Mouse (Mus musculus): ENCODE data around the gene Hmga1b. TPM values are rescaled to one million over a fixed set of nuclear protein-coding genes. Genes with fewer than 3 reads are reported as not detected.

The Hmga1b gene
- total and polyA plus RNA-seq, 2 experiments from 2014 or later: 0.95 to 1.6 TPM

GRCm38 (mm10) chr11:120731395-120731794, 31.2 kb upstream of the Hmga1b start:
- Histone ChIP-seq H3K27me3 (ENCODE audit: insufficient read depth, low read length) (no peaks in the 10 kb centered on the region), H3K36me3 (ENCODE audit: insufficient read depth) (no peaks in the 10 kb centered on the region), H3K4me1 (ENCODE audit: insufficient read depth) (no peaks in the 10 kb centered on the region), H3K9me3 (ENCODE audit: low read length) (no peaks in the 10 kb centered on the region), H3K27ac (ENCODE audit: low read depth, low read length) (no peak overlapping the region), H3K9ac (no peak overlapping the region), H3K4me3 (ENCODE audit: low read depth, low read length) (no peak overlapping the region), H3K4me2 (ENCODE audit: low read depth) (no peak overlapping the region)
- WGBS: 88% methylated on average over 1 of the region's 1 CpGs
- TF ChIP-seq CTCF (IDR thresholded peaks at IDR 0.05; ENCODE audit: low read depth): no peak
- ATAC-seq: no peak
- no peak for DNase-seq

- DNase-seq (no peak), ATAC-seq (no peak)
- H3K4me2 ChIP-seq (ENCODE audit: low read depth): no peak within 1 kb of the TSS
- no peak for TF ChIP-seq CTCF (IDR thresholded peaks at IDR 0.05; ENCODE audit: low read depth)
- H3K4me3 ChIP-seq (ENCODE audit: low read depth, low read length): no peak within 1 kb of the TSS
- H3K27ac ChIP-seq (ENCODE audit: low read depth, low read length): no peak within 1 kb of the TSS
- no peak within 1 kb of the TSS for H3K9ac ChIP-seq
- no peaks in the 10 kb centered on the region for H3K27me3 ChIP-seq (ENCODE audit: insufficient read depth, low read length)
- H3K9me3 ChIP-seq (ENCODE audit: low read length): no peaks in the 10 kb centered on the region
- no peaks in the 10 kb centered on the region for H3K36me3 ChIP-seq (ENCODE audit: insufficient read depth)
- WGBS: 76% methylated on average over 12 of the region's 12 CpGs
- H3K4me1 ChIP-seq (ENCODE audit: insufficient read depth): no peaks in the 10 kb centered on the region
These were observed 30.5 kb upstream of the Hmga1b start, which contains the start of gene Cbr2 for GRCm38 (mm10) chr11:120731858-120732680. TSS of gene Cbr2 (minus strand) at chr11:120732114.

- no peak overlapping the region for H3K4me2 ChIP-seq (ENCODE audit: low read depth)
- DNase-seq (no peak), ATAC-seq (no peak)
- H3K27ac ChIP-seq (ENCODE audit: low read depth, low read length): no peak overlapping the region
- WGBS: 58% methylated on average over 6 of the region's 6 CpGs
- no peak overlapping the region for H3K9ac ChIP-seq
- H3K4me3 ChIP-seq (ENCODE audit: low read depth, low read length): no peak overlapping the region
- no peaks in the 10 kb centered on the region for H3K36me3 ChIP-seq (ENCODE audit: insufficient read depth)
- no peak for TF ChIP-seq CTCF (IDR thresholded peaks at IDR 0.05; ENCODE audit: low read depth)
- no peaks in the 10 kb centered on the region for H3K27me3 ChIP-seq (ENCODE audit: insufficient read depth, low read length)
- no peaks in the 10 kb centered on the region for H3K4me1 ChIP-seq (ENCODE audit: insufficient read depth)
- H3K9me3 ChIP-seq (ENCODE audit: low read length): no peaks in the 10 kb centered on the region
These were observed 29.1 kb upstream of the Hmga1b start for GRCm38 (mm10) chr11:120733521-120733920.

GRCm38 (mm10) chr11:120736424-120736823, 26.2 kb upstream of the Hmga1b start:
- no peaks in the 10 kb centered on the region for H3K4me1 ChIP-seq (ENCODE audit: insufficient read depth)
- H3K4me3 ChIP-seq (ENCODE audit: low read depth, low read length): no peak overlapping the region
- no peak overlapping the region for H3K4me2 ChIP-seq (ENCODE audit: low read depth)
- H3K9me3 ChIP-seq (ENCODE audit: low read length): no peaks in the 10 kb centered on the region
- H3K36me3 ChIP-seq (ENCODE audit: insufficient read depth): no peaks in the 10 kb centered on the region
- no peak for TF ChIP-seq CTCF (IDR thresholded peaks at IDR 0.05; ENCODE audit: low read depth)
- no peak for DNase-seq
- no peak for ATAC-seq
- no peak overlapping the region for H3K9ac ChIP-seq
- 71% methylated on average over 6 of the region's 6 CpGs for WGBS
- H3K27me3 ChIP-seq (ENCODE audit: insufficient read depth, low read length): no peaks in the 10 kb centered on the region
- H3K27ac ChIP-seq (ENCODE audit: low read depth, low read length): no peak overlapping the region

- Histone ChIP-seq H3K9ac (no peak overlapping the region), H3K36me3 (ENCODE audit: insufficient read depth) (no peaks in the 10 kb centered on the region), H3K9me3 (ENCODE audit: low read length) (no peaks in the 10 kb centered on the region), H3K4me2 (ENCODE audit: low read depth) (no peak overlapping the region), H3K4me1 (ENCODE audit: insufficient read depth) (no peaks in the 10 kb centered on the region), H3K27me3 (ENCODE audit: insufficient read depth, low read length) (no peaks in the 10 kb centered on the region), H3K27ac (ENCODE audit: low read depth, low read length) (no peak overlapping the region), H3K4me3 (ENCODE audit: low read depth, low read length) (no peak overlapping the region)
- 91% methylated on average over 5 of the region's 5 CpGs for WGBS
- ATAC-seq (no peak), DNase-seq (no peak)
- TF ChIP-seq CTCF (IDR thresholded peaks at IDR 0.05; ENCODE audit: low read depth): no peak
These were observed 21.6 kb upstream of the Hmga1b start for GRCm38 (mm10) chr11:120740981-120741380.

GRCm38 (mm10) chr11:120744121-120744701, 18.4 kb upstream of the Hmga1b start:
- Histone ChIP-seq H3K27me3 (ENCODE audit: insufficient read depth, low read length) (no peaks in the 10 kb centered on the region), H3K4me2 (ENCODE audit: low read depth) (no peak overlapping the region), H3K4me3 (ENCODE audit: low read depth, low read length) (no peak overlapping the region), H3K27ac (ENCODE audit: low read depth, low read length) (no peak overlapping the region), H3K9me3 (ENCODE audit: low read length) (no peaks in the 10 kb centered on the region), H3K36me3 (ENCODE audit: insufficient read depth) (no peaks in the 10 kb centered on the region), H3K4me1 (ENCODE audit: insufficient read depth) (no peaks in the 10 kb centered on the region), H3K9ac (no peak overlapping the region)
- no peak for DNase-seq
- TF ChIP-seq CTCF (IDR thresholded peaks at IDR 0.05; ENCODE audit: low read depth): no peak
- WGBS: 77% methylated on average over 7 of the region's 7 CpGs
- no peak for ATAC-seq

- no peaks in the 10 kb centered on the region for H3K4me1 ChIP-seq (ENCODE audit: insufficient read depth)
- 82% methylated on average over 4 of the region's 4 CpGs for WGBS
- H3K27ac ChIP-seq (ENCODE audit: low read depth, low read length): no peak overlapping the region
- DNase-seq: no peak
- H3K9ac ChIP-seq: no peak overlapping the region
- H3K4me3 ChIP-seq (ENCODE audit: low read depth, low read length): no peak overlapping the region
- H3K9me3 ChIP-seq (ENCODE audit: low read length): no peaks in the 10 kb centered on the region
- H3K27me3 ChIP-seq (ENCODE audit: insufficient read depth, low read length): no peaks in the 10 kb centered on the region
- H3K4me2 ChIP-seq (ENCODE audit: low read depth): no peak overlapping the region
- no peak for TF ChIP-seq CTCF (IDR thresholded peaks at IDR 0.05; ENCODE audit: low read depth)
- ATAC-seq: no peak
- no peaks in the 10 kb centered on the region for H3K36me3 ChIP-seq (ENCODE audit: insufficient read depth)
These were observed 14.6 kb upstream of the Hmga1b start for GRCm38 (mm10) chr11:120747974-120748373.
